Mouse (Mus musculus) lung, postnatal 0 days (tissue): ENCODE data around the gene Get4. TPM values are rescaled to one million over a fixed set of nuclear protein-coding genes. Genes with fewer than 3 reads are reported as not detected.

Source experiments
- ATAC-seq: fragments of 200-750 bp; cut with Nextera tagmentation; 2 replicates; pipeline ENCODE4 v1.8.0; 2017; ENCODE audit warnings: moderate library complexity
- DNase-seq: peaks from one replicate; pipeline ENCODE4 v3.0.0-alpha.2; 2016; ENCODE audit warnings: low spot score
- H3K27ac ChIP-seq: fragments of 300-500 bp; sonication (generic); 2 replicates; pipeline ENCODE4 v1.5.1; 2014; ENCODE audit warnings: antibody characterized with exemption, mild to moderate bottlenecking, low read length, mixed read lengths
- H3K27me3 ChIP-seq: fragments of 300-500 bp; sonication (generic); replicated peaks from 2 replicates; pipeline ENCODE4 v1.6.1; 2014; ENCODE audit warnings: low read length, mixed read lengths; ENCODE audit not compliant: insufficient read depth
- H3K36me3 ChIP-seq: fragments of 300-500 bp; sonication (generic); 2 replicates; pipeline ENCODE4 v1.6.1; 2014; ENCODE audit warnings: low read length, mixed read lengths; ENCODE audit not compliant: insufficient read depth
- H3K4me1 ChIP-seq: fragments of 300-500 bp; sonication (generic); 2 replicates; pipeline ENCODE4 v1.6.1; 2014; ENCODE audit warnings: antibody characterized with exemption, low read depth, low read length, mixed read lengths; ENCODE audit not compliant: insufficient read depth
- H3K4me2 ChIP-seq: fragments of 300-500 bp; sonication (generic); replicated peaks from 2 replicates; pipeline ENCODE4 v1.6.1; 2014; ENCODE audit warnings: low read depth, mild to moderate bottlenecking, low read length, moderate library complexity, mixed read lengths
- H3K4me3 ChIP-seq: fragments of 300-500 bp; sonication (generic); 2 replicates; pipeline ENCODE4 v1.5.1; 2014; ENCODE audit warnings: low read depth, low read length
- H3K9ac ChIP-seq: fragments of 300-500 bp; sonication (generic); replicated peaks from 2 replicates; pipeline ENCODE4 v1.6.1; 2014; ENCODE audit warnings: low read depth, mild to moderate bottlenecking
- H3K9me3 ChIP-seq: fragments of 300-500 bp; sonication (generic); 2 replicates; pipeline ENCODE4 v1.6.1; 2016; ENCODE audit warnings: low read length, mixed read lengths
- CTCF ChIP-seq: IDR thresholded peaks from 2 replicates; pipeline ENCODE4 v1.5.1; 2016; ENCODE audit warnings: antibody characterized with exemption, mild to moderate bottlenecking
- EP300 ChIP-seq: IDR thresholded peaks from 2 replicates; pipeline ENCODE4 v1.6.1; 2016; ENCODE audit warnings: antibody characterized with exemption, mild to moderate bottlenecking, control low read depth
- WGBS: fragments of 180-500 bp; shearing (Covaris S2); extraction: QIAGEN DNeasy Blood & Tissue Kit; methylation state at CpG from one replicate; pipeline ENCODE4 v1.1.7; 2014; 5-methylcytosine and 5-hydroxymethylcytosine counted together
- polyA plus RNA-seq: library from polyadenylated mRNA; unstranded; fragments of >200 nt; fragmentation: Nextera tagmentation; extraction: Ambion mirVana; gene quantifications from 2 replicates; pipeline ENCODE4 v1.2.1, GENCODE M21; 2015

Gene Get4
- polyA plus RNA-seq, 1 experiment from 2014 or later: 170 TPM

DNA sequence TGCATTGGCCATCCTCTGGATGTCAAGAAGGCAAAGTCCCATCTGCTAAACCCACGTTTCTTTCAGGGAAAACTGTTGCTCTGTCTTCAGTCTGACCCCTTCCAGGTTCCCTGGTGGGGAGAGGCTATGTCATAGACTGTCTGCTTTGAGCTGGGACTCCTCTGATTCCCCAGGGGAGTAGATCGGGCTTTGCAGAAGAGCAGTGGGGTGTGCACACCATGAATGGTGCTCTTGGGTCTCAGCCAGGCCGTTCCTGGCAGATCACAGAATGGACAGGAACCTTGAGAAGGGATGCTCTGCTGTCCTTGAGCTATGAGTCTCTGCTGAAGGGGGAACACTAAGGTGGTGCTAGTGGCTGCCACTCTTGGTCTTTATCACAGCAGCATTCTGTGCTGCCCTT, 3.3 kb upstream of the Get4 start:
- no peak for ATAC-seq
- no peak overlapping the region for H3K4me2 ChIP-seq
- peaks cover 10% of the 10 kb centered on the region; the same call in 1 of the 2 replicates for H3K4me1 ChIP-seq
- 74% methylated on average over 3 of the region's 3 CpGs for WGBS
- no peak for DNase-seq
- no peak overlapping the region for H3K9ac ChIP-seq
- TF ChIP-seq CTCF (no peak), EP300 (no peak)
- no peaks in the 10 kb centered on the region for H3K9me3 ChIP-seq
- peaks cover 40% of the 10 kb centered on the region; the same call in 1 of the 2 replicates for H3K36me3 ChIP-seq
- no peaks in the 10 kb centered on the region for H3K27me3 ChIP-seq
- no peak overlapping the region for H3K27ac ChIP-seq
- H3K4me3 ChIP-seq: no peak overlapping the region

DNA sequence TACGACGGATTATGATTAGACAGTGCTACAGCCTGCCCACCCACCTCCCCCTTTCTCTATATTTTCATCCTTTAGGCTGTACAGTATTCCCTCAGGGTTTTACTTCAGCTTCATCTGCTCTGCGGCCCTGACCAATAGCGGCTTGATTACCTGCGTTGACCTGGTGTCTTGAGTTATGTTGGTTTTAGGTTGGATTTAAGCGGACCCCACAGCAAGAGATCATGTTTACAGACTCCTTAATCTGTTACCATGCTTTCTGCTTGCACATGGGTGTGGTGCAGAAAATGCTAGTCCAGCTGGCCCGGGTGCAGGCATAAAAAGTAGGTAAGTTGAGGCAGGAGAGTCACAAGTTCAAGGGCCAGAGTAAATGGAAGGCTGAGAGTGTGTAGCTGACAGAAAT, 845 bp upstream of the Get4 start:
- DNase-seq (no peak), ATAC-seq (no peak)
- Histone ChIP-seq H3K27ac (peak overlapping the region; percentile 47; the same call in 1 of the 2 replicates), H3K9ac (peak overlapping the region; percentile 19), H3K9me3 (no peaks in the 10 kb centered on the region), H3K4me3 (no peak overlapping the region), H3K4me1 (peaks cover 28% of the 10 kb centered on the region), H3K27me3 (no peaks in the 10 kb centered on the region), H3K4me2 (no peak overlapping the region), H3K36me3 (peaks cover 22% of the 10 kb centered on the region; the same call in 1 of the 2 replicates)
- no peak for TF ChIP-seq CTCF
- no peak for TF ChIP-seq EP300
- WGBS: 82% methylated on average over 7 of the region's 7 CpGs

DNA sequence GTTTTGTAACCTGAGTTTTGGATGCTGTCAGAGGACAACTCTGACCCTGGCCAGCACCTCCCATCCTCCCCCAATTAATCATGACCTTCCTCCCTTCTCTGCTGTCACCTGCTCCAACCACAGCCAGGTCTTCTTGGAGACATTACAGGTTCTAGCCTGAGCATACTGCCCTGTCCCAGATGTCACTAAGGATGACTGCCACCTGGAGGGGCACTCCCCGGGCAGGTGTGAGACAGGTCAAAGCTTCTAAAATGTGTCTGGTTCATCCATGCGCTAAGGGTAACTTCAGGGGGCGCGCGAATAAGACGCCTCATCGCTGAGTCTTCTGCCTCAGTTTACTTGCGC, 416 bp upstream of the Get4 start:
- no peak for TF ChIP-seq EP300
- TF ChIP-seq CTCF: peak; percentile 46
- H3K4me1 ChIP-seq: peaks cover 28% of the 10 kb centered on the region
- 0% methylated on average over 8 of the region's 8 CpGs for WGBS
- peak overlapping the region; percentile 79 for H3K4me3 ChIP-seq
- peaks cover 17% of the 10 kb centered on the region; the same call in 1 of the 2 replicates for H3K36me3 ChIP-seq
- peak overlapping the region; percentile 19 for H3K9ac ChIP-seq
- ATAC-seq (peak; percentile 1; the same call in 1 of the 2 replicates), DNase-seq (no peak)
- H3K27me3 ChIP-seq: no peaks in the 10 kb centered on the region
- peak overlapping the region; percentile 79 for H3K4me2 ChIP-seq
- no peaks in the 10 kb centered on the region for H3K9me3 ChIP-seq
- H3K27ac ChIP-seq: peak overlapping the region; percentile 47; the same call in 1 of the 2 replicates

DNA sequence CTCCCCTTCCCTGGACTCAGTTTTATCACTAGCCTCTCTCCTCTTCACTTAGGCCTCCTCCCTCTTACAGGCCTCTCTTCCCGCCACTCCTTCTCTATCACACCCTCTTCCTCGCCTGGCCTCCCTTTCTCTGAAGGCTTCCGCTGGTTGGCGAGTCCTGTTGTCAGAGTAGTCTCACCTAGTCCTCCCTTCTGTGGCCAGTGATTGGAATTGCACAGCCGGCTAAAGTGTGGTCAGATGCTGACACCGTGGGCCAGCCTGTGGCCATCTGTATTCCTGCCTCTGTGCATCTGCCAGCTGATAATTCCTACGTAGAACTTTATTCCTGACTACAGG, 754 bp downstream of the Get4 start:
- ATAC-seq: peak; percentile 12
- peak overlapping the region; percentile 79 for H3K4me2 ChIP-seq
- peak overlapping the region; percentile 95 for H3K27ac ChIP-seq
- no peak for DNase-seq
- peaks cover 6% of the 10 kb centered on the region; the same call in 1 of the 2 replicates for H3K36me3 ChIP-seq
- H3K27me3 ChIP-seq: no peaks in the 10 kb centered on the region
- 0% methylated on average over 7 of the region's 7 CpGs for WGBS
- H3K4me1 ChIP-seq: peaks cover 32% of the 10 kb centered on the region
- peak overlapping the region; percentile 70 for H3K9ac ChIP-seq
- TF ChIP-seq EP300 (no peak), CTCF (peak; percentile 10)
- H3K9me3 ChIP-seq: no peaks in the 10 kb centered on the region
- H3K4me3 ChIP-seq: peak overlapping the region; percentile 79

DNA sequence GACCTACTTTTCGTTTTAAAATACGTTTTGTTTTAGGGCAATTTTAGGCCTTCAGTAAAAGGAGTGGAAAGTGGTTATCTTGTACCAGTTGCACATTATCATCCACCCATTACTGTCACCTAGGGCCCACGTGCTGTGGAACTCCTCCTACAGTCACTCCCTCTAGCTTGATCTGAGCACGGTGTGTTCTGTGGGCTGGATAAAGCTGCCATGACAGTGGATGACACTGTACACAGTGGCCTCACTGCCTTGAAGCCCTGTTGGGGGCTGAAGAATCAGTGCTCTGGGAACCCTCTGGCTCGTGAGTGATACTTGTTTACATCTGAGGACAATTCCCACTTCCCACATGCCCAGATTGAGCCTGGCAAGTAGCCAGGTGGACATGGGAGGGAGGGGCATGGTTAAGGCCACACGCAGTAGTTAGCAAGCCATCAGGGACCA, 1.2 kb downstream of the Get4 start:
- H3K36me3 ChIP-seq: peaks cover 1% of the 10 kb centered on the region; the same call in 1 of the 2 replicates
- H3K9me3 ChIP-seq: no peaks in the 10 kb centered on the region
- peak; percentile 15 for ATAC-seq
- peak overlapping the region; percentile 70 for H3K9ac ChIP-seq
- no peaks in the 10 kb centered on the region for H3K27me3 ChIP-seq
- H3K4me2 ChIP-seq: peak overlapping the region; percentile 79
- peak overlapping the region; percentile 79 for H3K4me3 ChIP-seq
- 2% methylated on average over 6 of the region's 6 CpGs for WGBS
- peaks cover 32% of the 10 kb centered on the region for H3K4me1 ChIP-seq
- TF ChIP-seq CTCF (no peak), EP300 (no peak)
- H3K27ac ChIP-seq: peak overlapping the region; percentile 95
- peak; percentile 67 for DNase-seq

DNA sequence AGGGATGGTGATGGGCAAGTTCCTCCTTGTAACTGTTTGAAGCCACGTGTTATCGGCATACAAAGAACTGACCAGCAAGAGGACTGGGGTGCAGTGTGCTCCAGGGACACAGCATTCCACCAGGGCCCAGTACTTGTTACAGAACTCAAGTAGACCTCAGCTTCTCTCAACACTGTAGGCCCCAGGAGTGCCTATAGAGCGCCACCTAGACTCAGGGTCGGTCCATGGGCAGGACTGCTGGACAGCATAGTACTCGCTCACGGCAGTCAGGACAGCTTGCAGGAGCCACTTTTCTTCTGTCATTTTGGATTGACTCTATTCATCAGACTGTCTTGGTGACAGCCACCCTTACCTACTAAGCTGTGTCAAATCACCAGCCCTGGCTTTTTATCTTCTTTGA, 2.8 kb downstream of the Get4 start:
- no peak for ATAC-seq
- H3K9ac ChIP-seq: no peak overlapping the region
- H3K27me3 ChIP-seq: no peaks in the 10 kb centered on the region
- DNase-seq: peak; percentile 37
- peaks cover 38% of the 10 kb centered on the region for H3K4me1 ChIP-seq
- H3K9me3 ChIP-seq: no peaks in the 10 kb centered on the region
- H3K4me2 ChIP-seq: no peak overlapping the region
- peak; percentile 53 for TF ChIP-seq CTCF
- TF ChIP-seq EP300: no peak
- 69% methylated on average over 6 of the region's 6 CpGs for whole genome bisulfite sequencing
- H3K27ac ChIP-seq: peak overlapping the region; percentile 27; the same call in 1 of the 2 replicates
- H3K36me3 ChIP-seq: no peaks in the 10 kb centered on the region; the same call in 1 of the 2 replicates
- H3K4me3 ChIP-seq: no peak overlapping the region
